Mouse (Mus musculus) megakaryocyte progenitor cell, adult 5-6 weeks (primary cell): ENCODE data around the gene Dhrs3. TPM values are rescaled to one million over a fixed set of nuclear protein-coding genes. Genes with fewer than 3 reads are reported as not detected.
A peak's percentile ranks its signal among the peaks of the same experiment; 100 is the strongest.

ENCODE experiments used
- ATAC-seq: replicated peaks from 2 replicates; pipeline ENCODE4 v1.8.0; 2016; ENCODE audit warnings: mild to moderate bottlenecking, moderate TSS enrichment, inconsistent platforms; ENCODE audit not compliant: poor library complexity
- total RNA-seq, 2 experiments: library from RNA; stranded (forward) in 1 of 2; stranded (reverse) in 1 of 2; fragments of 157-497, 149-512 nt in 1 of 2; fragments of 200-1000 nt in 1 of 2; gene quantifications; 2 replicates each; pipeline versions ENCODE4 v1.2.3 to v1.2.4; 2015 to 2017

The Dhrs3 gene
- total RNA-seq, 2 experiments from 2014 or later, result 26.4 to 30.9 TPM

DNA sequence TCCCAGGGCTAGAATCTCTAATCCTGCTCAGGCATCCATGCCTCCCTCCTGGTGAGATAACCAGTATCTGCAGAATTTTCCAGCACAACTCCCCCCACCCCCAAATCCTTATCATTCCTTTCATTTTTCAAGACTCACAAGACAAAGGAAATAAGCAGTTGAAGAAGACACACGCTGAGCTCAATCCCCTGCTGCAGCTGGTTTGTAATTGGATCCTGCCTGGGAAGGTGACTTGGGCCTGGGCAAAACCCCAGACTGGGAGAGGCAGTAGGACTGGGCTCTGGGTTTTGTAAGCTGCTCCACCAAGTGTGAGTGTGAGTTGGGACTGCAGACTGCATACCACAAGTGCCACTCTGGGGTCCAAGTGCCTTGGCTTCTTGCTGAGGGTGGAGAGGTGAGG, 41.9 kb downstream of the Dhrs3 start:
- no peak for ATAC-seq

DNA sequence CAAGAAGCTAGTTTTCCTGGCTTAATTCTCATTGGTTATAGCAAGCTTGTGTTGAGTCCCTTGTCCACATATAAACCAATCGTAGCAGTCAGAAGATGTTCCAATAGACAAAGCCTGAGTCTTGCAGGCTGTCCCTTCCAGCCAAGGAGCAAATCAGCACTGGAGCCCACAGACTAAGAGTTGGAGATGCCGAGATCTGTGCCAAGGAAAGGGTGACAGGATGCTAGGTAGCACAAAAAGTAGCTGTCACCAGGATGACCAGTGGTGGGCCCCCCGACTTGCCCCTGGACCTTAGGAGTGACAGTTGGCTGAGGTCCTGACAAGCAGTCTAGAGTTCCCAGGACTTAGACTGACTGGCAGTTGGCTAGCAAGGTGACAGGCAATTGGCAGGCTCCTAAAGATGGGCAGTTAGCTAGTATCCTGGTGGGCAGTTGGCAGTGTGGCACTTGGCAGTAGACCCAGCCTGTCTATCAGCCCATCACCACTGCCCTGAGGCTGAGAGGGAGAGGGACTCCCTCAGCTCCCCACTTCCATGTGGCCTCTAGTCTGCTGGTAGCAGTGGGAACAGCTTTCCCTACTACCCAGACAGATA, 44.0 kb downstream of the Dhrs3 start:
- ATAC-seq, result no peak

DNA sequence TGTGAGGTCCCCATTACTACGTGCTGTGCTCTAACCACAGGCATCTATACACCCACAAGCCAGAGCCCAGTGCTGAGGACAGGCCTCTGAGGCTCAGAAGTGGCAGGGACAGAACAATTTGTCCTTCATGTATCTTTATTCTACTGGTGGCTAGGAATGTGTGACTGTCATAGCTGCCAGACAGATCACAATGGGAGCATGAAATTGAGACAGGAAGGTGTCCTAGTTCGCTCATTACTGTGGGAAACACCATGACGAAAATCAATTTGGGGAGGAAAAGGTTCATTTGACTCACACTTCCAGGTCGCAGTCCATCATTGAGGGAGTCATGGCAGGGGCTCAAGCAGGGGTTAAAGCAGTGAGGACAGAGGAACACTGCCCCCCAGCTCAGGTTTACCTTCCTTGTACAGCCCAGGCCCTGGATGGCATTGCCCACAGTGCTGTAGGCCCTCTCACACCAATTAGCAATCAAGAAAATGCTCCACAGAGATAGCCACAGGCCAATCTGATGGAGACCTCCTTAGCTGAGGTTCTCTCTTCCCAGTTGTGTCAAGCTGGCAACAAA, 47.3 kb downstream of the Dhrs3 start:
- ATAC-seq, result no peak

DNA sequence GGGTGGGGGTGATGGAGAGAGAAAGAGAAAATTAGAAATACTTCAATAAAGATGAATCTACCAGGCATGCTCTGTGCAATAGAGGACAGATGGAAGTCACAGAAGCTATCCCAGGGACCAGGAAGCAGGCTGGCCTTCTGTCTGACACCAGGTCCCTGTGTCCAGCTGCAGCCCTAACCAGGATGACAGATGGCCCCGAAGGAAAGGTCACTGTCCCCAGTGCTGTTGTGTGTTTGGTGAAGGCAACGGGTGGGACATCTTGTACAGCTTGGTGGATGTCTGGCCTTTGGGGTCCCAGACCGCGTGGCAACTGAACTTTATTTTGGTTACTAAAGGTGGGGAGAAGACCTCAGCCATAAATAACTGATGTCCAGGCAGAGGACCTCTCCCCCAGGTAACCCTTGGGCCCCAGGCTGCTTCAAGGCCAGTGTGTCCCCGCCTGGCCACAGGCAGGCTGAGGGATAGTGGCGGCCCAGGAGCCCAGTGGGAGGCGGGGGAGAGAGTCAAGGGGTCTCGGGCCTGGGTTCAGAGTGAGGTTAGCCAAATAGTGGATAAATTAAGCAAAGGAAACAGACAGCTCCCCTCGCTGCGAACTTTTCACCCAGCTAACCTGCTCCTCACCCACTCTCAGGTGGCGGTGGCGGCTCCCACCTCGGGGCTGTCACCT, 48.3 kb downstream of the Dhrs3 start:
- no peak for ATAC-seq

DNA sequence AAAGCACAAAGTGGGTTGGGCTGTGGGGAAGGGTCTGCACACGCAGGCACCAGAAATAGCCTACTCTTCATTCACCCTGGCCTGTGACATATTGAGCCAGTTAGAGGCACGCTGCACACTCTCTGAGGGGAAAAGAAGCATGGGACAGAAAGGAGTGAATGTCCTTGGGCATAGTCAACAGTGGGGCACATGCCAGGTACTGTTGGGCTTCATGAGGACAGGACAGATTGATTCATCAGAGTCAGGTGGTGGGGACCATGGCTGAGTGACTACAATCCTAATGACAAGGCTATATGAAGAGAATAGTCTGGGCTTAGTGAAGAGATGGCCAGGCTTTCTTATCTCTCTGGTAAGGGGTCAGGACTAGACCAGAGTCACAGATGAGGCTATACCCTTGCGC, 49.8 kb downstream of the Dhrs3 start:
- ATAC-seq, result no peak

DNA sequence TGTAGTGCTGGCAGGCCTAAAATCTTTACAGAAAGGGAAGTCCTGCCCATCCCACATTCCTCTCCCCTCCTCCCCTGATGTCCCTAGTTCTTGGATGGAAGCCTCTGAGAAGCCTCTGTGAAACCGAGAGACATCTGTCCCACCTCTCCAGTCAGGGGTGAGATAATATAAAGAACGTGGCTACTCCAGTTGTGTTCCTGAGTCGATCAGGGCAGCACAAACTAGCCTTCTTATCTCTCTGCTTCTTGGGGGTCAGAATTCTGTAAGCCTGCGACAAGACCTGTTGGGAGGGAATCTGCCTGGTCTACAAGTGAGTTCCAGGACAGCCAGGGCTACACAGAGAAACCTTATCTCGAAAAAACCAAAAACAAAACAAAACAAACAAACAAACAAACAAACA, 50.6 kb downstream of the Dhrs3 start:
- no peak for ATAC-seq

DNA sequence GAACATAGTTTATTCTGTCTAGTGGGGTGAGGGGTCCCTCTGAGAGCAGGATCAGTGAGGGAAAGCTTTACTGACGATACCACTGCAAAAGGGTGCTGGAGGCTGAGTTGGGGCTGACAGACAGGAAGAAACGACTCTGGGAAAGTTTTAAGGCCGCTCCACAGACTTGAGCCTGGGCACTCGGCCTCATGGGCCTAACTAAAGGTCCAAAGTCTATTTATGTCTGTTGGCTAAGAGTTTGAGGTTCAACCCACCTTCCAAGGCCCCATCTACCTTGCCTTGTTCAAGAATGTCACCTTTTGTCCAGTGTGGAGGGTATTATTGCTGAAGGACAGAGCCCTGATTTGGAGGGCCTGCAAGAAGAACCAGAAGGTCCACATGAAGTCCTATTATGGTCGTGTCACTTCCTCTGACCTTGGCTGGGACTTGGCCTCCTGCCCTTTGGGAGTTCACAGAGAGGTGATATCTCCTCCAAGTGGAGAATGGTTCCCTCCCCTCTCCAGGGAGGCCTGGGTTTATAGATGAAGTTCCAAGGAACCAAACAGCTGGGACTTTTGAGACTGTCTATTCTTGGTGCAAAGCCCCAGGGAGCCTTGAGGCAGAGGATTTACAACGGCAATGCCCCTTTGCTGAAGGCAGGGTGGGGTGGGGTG, 55.2 kb downstream of the Dhrs3 start:
- no peak for ATAC-seq

DNA sequence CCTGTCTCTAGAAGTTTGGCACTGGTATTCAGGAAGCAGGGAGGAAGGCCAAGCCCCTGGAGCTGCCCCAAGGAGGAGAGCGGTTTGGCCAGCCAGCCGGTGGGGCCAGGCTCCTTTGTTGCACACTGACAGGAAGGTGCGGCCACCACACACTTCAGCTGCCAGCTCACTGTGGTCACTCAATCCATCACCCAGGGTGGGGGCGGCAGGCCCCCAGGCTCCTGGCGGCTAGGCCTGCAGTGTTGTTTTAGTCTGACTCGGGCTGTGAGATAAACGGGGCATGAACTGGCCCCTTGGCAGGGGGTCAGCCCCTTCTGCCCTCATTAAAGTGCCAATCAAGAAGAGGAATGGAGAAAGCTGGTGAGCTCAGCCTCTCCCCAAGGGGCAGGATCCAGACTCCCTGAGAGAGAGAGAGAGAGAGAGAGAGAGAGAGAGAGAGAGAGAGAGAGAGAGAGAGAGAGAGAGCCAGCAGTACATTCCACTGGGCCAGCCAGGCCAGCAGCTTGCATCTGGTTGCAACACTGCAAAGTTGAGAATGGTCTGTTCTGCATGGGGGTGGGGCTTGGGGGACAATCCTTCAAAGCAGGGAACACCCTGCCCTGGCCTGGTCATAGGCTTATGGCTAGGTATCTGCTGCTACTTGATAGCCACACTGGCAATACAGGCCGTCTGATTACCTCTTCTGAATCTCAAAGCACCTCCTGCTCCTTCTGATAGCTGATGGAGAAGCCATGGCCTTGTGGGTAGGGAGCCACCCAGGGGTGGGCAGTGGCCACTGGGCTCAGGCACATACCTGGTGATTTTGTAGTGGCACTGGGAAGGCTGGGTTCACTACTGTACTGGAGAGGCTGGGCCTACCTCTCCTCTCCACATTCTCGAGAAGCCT, 57.1 kb downstream of the Dhrs3 start:
- ATAC-seq, result peak; percentile 76

DNA sequence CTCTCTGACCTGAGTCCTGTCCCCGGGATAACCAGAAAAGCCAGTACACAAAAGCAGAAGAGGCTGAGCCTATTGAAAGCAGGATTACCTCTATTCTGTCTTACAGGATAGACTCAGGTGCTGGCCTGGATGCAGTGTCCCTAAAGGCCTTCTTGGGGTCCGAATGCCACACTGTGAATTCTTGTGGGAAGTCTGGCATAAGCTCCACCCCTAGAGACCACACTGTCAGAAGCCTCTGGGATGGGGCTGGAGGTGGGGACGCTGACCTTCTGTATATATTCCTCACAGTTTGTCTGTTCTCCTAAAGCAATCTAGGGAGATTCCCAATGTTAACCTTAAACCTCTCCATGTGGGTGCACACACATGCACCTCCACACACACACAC, 57.7 kb downstream of the Dhrs3 start:
- ATAC-seq, result no peak

DNA sequence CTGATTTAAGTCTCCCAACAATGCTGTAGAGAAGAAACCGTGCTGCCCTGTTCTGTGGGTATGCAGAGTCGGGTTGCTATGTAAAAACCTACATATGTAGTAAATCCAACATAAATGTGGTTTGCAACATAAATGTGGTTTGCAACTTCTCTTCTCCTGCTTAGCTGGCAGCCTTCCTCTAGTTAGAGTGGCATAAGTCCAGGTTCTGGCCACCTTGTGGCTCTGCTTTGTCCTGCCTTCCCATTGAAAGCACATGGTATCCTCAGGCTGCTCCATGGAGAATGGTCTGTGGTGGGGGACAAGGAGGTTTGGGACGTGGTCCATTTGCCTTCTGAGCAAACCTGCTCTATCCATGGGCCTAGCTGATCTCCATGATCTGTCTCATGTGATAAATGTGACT, 58.3 kb downstream of the Dhrs3 start:
- peak; percentile 25 for ATAC-seq

DNA sequence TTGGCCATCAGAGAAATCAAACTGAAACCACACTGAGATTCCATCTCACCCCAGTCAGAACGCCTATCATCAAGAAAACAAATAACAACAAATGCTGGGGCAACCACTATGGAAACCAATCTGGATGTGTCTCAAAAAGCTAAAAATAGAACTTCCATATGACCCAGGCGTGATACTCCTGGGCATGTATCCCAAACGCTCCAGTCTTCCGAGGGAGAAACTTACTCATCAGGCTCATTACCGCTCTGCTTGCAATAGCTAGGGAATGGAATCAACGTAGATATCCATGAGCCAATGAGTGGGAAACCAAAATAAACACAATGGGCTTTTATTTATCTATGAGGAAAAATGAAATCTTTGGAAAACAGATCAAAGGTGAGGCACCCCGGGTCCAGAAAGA, 59.2 kb downstream of the Dhrs3 start:
- ATAC-seq, result no peak

DNA sequence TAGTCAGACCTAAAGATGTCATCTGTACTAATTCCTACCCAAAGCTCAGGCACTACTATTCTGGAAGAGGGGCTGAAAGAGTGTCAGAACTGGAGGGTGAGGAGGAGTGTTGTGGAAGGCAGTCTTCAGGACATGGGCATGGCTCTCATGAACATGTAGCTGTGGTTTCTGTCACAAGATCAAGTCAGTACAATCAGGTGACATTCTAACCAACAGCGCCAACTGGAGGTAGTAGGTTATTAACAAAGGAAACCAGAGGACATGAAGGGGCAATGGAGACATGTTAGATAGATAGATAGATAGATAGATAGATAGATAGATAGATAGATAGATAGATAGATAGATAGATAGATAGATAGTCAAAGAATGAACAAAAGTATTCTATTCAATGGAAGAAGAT, 60.8 kb downstream of the Dhrs3 start:
- 0 out of 2 replicates have a peak, but pooled peaks have one; percentile 5 for ATAC-seq

DNA sequence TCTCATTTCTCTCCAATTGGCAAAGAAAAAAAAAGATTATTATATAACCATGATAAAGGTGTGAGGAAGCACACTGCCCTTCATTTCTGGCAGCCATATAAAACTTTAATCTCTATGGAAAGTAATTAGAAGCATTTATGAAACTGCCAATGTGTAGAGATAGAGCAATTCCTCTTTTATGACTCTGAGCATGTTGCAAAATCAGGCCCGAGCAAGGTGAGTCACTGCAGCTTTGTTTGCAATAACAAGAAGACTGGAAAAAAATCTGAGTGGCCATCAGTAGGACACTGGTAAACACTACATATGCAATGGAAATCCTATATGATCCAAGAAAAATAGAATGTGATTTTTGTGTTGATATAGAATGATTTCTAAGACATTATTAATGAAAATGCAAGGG, 63.2 kb downstream of the Dhrs3 start:
- ATAC-seq, result peak; percentile 71

DNA sequence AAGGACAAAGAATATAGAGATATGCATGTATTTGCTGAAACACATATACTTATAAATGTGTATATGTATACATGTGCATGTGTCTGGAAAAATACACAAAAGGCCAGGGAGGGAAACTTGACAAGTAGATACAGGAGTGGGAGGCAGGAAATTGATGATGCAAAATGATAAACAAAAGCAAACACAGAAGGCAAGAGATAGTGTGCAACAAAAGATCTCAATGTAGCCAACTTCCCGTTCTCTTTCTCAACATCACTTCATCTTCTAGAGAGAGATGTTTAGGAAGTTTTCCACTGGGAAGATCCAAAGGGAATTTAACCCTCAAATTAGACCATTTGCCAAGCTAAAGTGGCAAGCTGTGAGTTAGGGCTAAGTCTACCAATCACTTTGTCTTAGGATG, 63.7 kb downstream of the Dhrs3 start:
- no peak for ATAC-seq

DNA sequence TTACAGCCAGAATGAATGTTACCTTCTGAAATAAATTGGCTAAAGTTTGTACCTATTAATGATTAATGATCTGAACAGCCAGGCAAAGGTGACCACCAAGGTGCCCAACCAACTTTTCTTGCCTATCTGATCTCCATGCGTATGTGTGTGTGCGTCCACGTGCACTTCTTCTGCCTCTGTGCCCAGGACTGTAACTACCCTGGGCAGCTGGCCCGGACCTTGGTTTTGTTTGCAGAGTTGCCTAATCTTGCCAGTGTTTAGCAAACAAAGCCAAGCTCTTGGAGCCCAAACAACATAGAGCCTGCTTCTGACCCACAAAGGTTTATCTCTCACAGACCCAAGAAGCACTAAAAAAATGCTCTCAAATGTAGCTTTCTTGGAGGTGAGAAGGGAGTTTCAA, 64.6 kb downstream of the Dhrs3 start:
- no peak for ATAC-seq

DNA sequence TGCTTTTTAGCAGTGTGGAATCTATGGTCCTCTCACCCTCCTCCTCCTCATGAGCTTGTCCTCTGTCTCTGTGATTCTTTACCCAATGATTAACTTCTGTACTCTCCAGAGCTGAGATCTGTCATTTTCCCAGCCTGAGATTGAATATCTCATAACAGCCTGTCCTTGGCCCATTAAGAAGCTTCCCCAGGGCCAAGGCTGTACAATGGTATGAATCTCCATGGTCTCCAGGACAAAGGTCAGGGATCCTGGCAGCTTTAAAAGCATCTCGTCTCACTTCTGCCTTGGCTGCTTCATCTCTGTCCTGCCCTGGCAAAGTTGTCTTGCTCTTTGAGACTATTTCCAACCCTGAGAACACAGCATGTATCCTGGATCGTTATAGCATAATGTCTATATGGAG, 65.1 kb downstream of the Dhrs3 start:
- no peak for ATAC-seq

DNA sequence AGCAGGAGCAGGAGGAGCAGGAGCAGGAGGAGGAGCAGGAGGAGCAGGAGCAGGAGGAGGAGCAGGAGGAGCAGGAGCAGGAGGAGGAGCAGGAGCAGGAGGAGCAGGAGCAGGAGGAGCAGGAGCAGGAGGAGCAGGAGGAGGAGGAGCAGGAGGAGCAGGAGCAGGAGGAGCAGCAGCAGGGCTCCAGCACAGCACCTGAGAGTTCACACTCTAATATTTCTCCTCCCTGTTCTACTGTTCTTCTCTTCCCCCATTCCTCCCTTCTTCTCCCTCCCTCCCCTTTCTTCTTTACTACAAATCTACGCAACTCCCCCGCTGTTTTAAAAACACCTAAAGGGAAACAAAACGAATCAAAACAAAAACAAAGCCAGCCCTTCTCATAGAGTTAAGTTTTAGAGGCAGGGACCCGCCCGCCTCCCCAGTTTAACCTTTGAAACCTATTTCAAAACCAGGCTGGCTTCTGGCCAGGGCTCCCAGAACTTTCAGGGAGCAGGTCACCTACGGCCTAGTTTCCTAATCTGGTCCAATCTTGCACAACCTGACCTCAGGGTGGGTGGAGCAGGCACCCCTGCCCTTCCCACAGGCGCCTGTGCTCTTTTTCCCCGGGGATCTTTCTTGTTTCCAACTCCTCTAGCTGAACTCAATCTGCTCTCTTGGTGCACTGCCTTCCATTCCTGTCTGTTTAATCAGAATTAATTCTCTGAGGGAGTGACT, 67.7 kb downstream of the Dhrs3 start:
- peak; percentile 71 for ATAC-seq

DNA sequence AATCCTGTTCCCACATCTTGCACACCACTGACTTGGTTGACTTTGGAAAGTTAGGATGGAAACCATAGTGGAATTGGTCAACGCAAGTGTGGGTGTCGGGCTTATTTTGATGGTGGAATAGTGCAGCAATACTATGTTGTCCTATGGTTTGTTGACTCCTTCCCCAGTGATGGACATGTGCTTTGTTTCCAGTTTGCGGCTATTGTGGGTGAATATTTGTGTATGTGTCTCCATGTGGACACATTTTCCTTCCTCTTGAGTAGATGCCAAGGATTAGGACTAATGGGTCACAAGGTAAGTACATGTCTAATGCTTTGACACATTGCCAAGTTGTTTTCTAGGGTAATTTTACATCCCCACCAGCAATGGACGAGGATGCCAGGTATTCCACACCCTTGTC, 68.6 kb downstream of the Dhrs3 start:
- ATAC-seq, result no peak

DNA sequence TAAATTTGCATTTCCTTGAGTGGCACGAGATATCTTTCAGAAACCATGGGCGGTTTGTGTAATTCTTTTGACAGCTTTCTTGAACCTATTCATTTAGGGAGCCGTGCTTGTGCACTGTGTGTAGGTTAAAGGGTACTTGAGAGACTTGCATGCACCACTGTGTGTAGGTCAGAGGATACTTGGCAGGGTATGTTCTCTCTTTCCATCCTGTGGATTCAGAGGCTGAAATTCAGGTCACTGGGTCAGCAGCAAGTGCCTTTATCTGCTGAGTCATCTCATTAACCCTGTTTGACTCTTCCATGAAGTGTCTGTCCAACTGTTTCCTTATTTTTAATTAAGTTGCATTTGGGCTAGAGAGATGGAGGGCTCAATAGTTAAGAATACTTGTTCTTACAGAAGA, 69.1 kb downstream of the Dhrs3 start:
- no peak for ATAC-seq

DNA sequence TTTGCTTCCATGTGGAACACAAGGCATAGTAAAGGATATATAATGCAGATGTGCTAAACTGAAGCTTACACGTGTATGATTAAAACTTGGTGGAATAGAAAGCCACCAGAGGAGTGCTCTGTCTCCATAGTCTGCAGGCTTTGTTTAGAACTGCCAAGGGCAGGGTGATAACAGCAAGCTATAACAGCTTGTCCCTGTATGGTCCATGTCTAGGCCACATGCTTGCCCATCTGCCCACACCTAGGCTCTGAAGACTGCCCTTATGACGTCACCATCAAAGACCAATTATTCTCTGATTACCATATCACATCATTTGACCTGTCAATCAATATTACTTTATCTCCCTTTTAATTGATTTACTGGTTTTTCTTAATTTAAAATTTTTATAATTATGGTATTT, 72.6 kb downstream of the Dhrs3 start:
- no peak for ATAC-seq

DNA sequence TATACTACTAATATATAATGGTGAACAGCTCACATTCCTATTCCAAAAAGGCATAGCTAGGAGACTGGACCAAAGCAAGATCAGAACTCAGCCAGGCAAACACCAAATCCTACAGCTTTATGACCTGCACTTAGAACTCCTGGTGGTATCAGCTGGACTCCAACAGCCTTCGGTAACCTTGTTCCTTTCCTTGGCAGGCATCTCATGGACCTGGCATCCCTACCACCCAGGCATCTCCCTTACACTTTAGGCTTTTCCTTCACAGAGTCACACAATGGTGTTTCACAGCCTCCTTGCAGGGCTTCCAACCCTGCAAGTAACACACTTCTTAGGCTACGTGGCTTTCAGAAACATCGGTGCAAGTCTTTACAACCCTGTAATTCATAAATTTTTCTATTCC, 75.7 kb downstream of the Dhrs3 start:
- ATAC-seq, result no peak
